Mouse (Mus musculus): Measurements from ENCODE around the gene Gm10720.
"Not testable (repeated sequence)": the region's sequence is repeated elsewhere in the genome, so short reads cannot be mapped to it uniquely, and the experiment has no call there.

DNA sequence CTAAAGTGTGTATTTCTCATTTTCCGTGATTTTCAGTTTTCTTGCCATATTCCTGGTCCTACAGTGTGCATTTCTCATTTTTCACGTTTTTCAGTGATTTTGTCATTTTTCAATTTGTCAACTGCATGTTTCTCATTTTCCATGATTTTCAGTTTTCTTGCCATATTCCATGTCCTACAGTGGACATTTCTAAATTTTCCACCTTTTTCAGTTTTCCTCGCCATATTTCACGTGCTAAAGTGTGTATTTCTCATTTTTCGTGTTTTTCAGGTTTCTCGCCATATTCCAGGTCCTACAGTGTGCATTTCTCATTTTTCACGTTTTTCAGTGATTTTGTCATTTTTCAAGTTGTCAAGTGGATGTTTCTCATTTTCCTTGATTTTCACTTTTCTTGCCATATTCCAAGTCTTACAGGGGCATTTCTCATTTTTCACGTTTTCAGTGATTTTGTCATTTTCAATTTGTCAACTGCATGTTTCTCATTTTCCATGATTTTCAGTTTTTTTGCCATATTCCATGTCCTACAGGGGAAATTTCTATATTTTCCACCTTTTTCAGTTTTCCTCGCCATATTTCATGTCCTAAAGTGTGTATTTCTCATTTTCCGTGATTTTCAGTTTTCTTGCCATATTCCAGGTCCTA, 15.3 kb downstream of the Gm10720 start:
- TF ChIP-seq POLR2A (IDR thresholded peaks at IDR 0.05; ENCODE audit: extremely low read depth, insufficient read depth, low read length); CTCF (IDR thresholded peaks at IDR 0.05; ENCODE audit: low read depth, low read length): not testable (repeated sequence)
